Mouse (Mus musculus) megakaryocyte, embryonic 14.5 days (primary cell): ENCODE results near the gene Rergl.

ENCODE experiments used
- FLI1 ChIP-seq: IDR thresholded peaks from 2 replicates; pipeline ENCODE4 v1.6.1; 2012; ENCODE audit warnings: low read length, inconsistent platforms, mixed read lengths
- GATA1 ChIP-seq: IDR thresholded peaks from 3 replicates; pipeline ENCODE4 v1.6.1; 2012; ENCODE audit warnings: mixed read lengths, low read length, inconsistent platforms, borderline replicate concordance

- no peak for TF ChIP-seq GATA1
- TF ChIP-seq FLI1: no peak
Measured at GRCm38 (mm10) chr6:139460470-139460869, 41.3 kb downstream of the Rergl start.
